Mouse (Mus musculus): ENCODE data around the gene Rreb1. TPM values are rescaled to one million over a fixed set of nuclear protein-coding genes. Genes with fewer than 3 reads are reported as not detected.

Gene Rreb1
- total RNA-seq, 2 experiments from 2014 or later: 36.2 to 48.7 TPM

DNA sequence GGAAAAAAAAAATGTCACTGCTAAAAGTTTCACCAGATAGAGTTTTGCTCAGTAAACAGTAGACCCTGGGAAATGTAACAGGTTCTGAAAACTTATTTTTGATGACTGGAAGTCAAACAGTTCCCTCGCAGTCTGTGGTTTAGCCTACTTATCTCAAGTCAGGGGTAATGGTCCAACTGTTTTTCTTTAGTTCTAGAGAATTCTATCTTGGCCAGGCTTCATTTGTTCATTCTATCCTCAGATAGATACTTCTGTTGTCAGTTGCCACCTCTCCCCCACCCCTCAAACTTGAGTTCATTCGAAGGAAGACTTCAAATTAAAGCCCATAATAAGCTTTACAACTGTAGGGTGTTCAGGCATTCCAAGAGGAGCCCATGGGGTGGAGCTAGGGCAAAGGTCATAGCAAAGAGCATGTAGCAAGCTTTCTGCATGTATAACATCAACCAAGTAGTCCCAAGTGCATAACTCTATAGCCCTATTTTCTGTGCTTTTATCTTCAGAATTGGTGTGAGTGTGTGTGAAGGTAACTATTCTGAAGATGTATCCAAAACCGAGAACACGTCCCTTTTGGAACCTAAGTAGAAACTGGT is 46.2 kb downstream of the Rreb1 start:
- TF ChIP-seq CTCF (IDR thresholded peaks at IDR 0.05): no peak

DNA sequence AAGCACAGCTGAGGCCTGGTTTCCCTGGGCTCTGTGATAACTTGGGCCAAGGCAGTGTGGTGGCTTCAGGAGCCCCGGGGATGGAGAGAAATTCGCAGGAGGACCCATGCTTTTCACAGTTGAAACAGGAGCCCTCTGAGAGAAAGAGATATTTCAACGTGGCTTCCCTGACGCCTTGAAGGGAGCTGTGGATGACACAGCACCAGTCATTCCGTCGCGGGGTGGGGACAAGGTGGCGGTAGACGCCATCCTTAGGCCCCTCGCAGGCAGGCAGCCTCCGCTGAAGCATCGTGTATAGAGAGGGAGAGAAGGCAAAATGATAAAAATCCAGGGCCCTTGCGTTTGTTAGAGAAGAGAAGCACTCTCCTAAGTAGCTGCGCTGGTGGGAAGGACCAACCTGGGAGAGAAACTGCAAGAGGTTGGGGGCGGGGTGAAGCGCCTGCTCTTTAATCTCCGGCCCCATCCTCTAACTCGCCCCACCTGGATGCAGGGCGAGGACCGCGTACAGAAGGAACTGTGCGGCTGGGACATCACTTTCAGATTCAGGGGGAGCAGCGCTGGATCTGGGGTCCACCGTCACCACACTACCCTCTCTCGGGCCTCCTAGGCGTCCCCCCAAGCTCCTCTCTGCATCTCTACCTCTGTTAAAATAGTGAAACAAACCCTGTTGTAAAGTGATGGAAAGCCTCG is 46.9 kb downstream of the Rreb1 start:
- intact Hi-C loops (cut with DNase I): loop anchor here (5.0 kb wide), 1 partner anchor 358 kb away; no protein-coding TSS in a partner anchor

More for the DNA sequence above, 46.2 kb downstream of the Rreb1 start:
- intact Hi-C loops (cut with DNase I): no loop called here
- H3K27ac ChIP-seq: no peak overlapping the region
- H3K4me3 ChIP-seq: no peak overlapping the region
- DNase-seq (ENCODE audit: extremely low spot score in 1 of 2, low spot score in 2 of 2): no peak

DNA sequence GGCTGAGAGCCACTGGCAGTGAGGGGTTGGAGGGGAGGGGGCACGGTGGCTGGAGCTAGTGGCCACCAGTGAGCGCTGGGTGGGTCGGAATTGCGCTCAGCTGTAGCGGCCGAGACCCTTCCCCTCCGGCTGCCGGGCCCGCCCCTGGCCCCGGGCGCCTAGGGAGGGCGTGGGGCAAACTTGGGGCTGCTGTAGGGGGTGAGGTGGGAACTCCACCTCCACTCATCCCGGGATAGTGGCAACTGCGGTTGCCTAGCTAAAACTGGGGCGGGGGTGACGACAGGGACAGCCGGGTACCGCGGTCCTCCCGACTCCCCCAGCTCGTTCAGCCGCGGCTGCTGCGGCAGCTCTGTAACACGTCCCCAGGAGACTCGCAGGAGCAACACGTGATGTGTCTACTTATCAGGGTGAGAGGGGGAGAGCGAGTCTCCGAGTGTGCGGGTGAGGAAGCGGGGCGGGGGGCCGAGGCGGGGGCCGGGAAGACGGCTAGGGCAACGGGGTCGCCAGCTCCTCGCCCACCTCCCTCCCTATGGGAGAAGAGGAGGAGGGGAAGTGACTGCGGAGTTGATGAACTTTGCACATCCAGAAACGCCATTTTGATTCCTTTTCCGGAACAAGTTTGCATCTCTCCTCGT is 47.6 kb downstream of the Rreb1 start:
- Histone ChIP-seq H3K27ac (peak overlapping the region; percentile 69), H3K4me3 (peak overlapping the region; percentile 76)
- peak; percentile 39 to 41 for DNase-seq (ENCODE audit: extremely low spot score in 1 of 2, low spot score in 2 of 2)
- intact Hi-C loops (cut with DNase I): loop anchor here (5.0 kb wide), 1 partner anchor 358 kb away; no protein-coding TSS in a partner anchor
- TF ChIP-seq CTCF (IDR thresholded peaks at IDR 0.05): no peak

More for the DNA sequence above, 46.9 kb downstream of the Rreb1 start:
- DNase-seq (ENCODE audit: extremely low spot score in 1 of 2, low spot score in 2 of 2): peak; percentile 18 to 20
- peak overlapping the region; percentile 69 for H3K27ac ChIP-seq
- TF ChIP-seq CTCF (IDR thresholded peaks at IDR 0.05): no peak
- peak overlapping the region; percentile 76 for H3K4me3 ChIP-seq

DNA sequence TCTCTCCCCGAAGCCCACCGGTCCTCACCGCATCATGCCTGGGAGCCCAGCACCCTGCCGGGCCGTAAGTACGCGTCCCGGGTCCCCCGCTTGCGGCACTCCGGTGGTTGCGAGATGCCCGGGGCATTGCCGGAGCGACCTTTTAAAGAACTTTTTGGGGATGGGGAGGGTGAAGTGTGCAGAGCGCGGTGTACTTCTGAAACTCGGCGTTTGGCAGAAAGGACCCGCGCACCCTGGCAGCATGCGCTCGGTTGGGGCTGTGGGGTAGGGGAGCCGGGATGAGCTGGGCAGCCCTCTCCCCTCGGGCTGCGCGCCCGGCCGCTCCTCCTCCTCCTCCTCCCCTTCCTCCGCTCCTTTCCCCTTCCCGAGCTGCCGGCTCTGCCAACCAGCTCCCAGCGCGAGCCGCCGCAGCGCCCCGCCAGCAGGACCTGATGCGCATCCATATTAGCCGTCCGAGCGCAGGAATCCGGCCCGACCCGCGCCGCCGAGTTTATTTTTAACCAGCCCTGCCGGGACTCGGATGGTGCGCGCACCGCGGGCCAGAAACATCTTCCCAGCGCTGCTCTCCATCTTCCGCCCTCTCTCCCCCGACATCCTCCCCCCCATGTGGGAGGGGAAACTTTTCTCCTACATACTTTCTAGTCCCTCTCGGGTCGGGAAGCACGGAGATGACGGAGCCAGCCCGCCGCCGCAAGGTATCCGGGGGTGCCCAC is 48.2 kb downstream of the Rreb1 start:
- DNase-seq (ENCODE audit: extremely low spot score in 1 of 2, low spot score in 2 of 2): peak; percentile 48 to 58
- peak overlapping the region; percentile 69 for H3K27ac ChIP-seq
- no peak for TF ChIP-seq CTCF (IDR thresholded peaks at IDR 0.05)
- peak overlapping the region; percentile 76 for H3K4me3 ChIP-seq
- intact Hi-C loops (cut with DNase I): loop anchor here (5.0 kb wide), 1 partner anchor 359 kb away; no protein-coding TSS in a partner anchor

DNA sequence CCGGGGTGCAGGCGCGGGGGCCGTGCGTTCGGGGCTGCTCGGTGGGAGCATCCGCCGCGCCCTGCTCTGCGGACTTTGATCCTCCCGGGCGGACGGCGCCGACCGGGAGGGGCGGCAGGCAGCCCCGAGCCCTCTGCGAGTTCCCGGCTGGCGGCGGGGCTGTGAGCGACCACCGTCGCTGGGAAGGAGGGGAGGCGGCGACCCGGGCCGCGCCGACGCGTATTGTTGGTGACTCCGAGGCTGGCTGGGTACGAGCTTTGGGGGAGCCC is 48.7 kb downstream of the Rreb1 start:
- DNase-seq (ENCODE audit: extremely low spot score in 1 of 2, low spot score in 2 of 2): no peak
- intact Hi-C loops (cut with DNase I): loop anchor here (5.0 kb wide), 1 partner anchor 360 kb away; no protein-coding TSS in a partner anchor
- peak overlapping the region; percentile 69 for H3K27ac ChIP-seq
- TF ChIP-seq CTCF (IDR thresholded peaks at IDR 0.05): no peak
- peak overlapping the region; percentile 76 for H3K4me3 ChIP-seq

DNA sequence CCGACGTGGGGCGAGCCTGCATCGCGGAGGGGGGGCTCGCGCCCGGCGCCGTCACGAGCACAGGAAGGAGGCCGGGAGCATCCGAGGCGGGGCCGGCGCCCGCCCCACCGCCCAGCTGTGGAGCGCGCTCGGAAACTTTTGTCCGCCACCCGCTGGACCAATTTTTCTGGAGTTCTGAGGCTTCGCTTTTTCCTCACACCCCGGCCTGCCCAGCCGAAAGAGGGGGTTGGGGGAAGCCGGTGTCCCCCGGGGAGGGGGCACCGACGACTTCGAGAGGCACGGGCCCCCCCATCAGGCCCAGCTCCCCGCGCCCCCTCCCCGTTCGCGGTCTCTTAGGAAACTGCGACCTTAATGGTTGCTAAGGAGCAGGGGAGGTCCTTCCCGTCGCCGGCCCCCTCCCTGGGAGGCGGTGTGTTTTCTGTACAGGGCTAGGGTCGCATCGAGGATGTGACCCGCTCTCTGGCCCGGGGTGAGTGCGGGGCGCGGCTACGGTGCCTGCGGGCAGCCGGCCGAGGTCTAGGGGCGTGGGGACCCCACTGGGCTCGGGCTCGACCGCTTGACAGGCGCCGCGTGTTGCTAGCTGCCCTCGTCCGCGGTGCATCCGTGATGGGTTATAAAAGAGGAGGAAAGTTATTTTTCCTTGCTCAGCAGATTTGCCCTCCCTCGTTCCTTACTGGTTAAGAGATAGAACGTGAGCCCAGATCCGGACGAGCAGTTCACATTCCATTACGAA is 49.2 kb downstream of the Rreb1 start:
- peak; percentile 10 for TF ChIP-seq CTCF (IDR thresholded peaks at IDR 0.05)
- DNase-seq (ENCODE audit: extremely low spot score in 1 of 2, low spot score in 2 of 2): peak; percentile 22 to 31
- Histone ChIP-seq H3K4me3 (peak overlapping the region; percentile 76), H3K27ac (peak overlapping the region; percentile 69)
- intact Hi-C loops (cut with DNase I): loop anchor here (5.0 kb wide), 1 partner anchor 360 kb away; no protein-coding TSS in a partner anchor

DNA sequence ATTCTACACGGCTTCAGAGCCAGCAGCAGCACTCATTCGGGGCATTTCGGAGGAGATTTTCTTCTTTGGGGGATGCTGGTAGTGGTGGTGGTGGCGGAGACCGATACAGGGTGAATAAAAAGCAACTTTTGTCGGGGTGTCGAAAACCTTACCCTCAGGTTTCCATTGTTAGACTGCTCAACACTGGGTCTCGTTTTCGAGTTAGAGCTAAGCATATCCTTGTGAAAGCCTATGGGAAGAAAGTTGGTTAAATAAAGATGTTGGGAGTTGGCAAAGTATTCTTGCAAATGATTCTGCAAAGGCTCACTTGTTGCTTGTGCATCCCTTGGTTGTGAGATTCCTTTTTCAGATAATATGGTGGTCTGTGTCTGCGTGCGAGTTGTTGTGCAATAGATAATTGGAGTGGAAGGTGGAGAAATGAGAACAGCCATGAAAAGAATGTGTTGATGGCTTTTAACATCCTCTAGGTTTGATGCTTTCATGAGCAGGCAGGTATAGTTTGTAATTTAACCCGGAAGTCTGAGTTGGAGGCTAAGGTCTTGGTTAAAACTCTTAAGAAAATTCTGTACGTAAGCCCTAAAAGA is 49.9 kb downstream of the Rreb1 start:
- H3K27ac ChIP-seq: no peak overlapping the region
- intact Hi-C loops (cut with DNase I): loop anchor here (5.0 kb wide), 1 partner anchor 361 kb away; no protein-coding TSS in a partner anchor
- peak overlapping the region; percentile 76 for H3K4me3 ChIP-seq
- no peak for TF ChIP-seq CTCF (IDR thresholded peaks at IDR 0.05)
- DNase-seq (ENCODE audit: extremely low spot score in 1 of 2, low spot score in 2 of 2): no peak

DNA sequence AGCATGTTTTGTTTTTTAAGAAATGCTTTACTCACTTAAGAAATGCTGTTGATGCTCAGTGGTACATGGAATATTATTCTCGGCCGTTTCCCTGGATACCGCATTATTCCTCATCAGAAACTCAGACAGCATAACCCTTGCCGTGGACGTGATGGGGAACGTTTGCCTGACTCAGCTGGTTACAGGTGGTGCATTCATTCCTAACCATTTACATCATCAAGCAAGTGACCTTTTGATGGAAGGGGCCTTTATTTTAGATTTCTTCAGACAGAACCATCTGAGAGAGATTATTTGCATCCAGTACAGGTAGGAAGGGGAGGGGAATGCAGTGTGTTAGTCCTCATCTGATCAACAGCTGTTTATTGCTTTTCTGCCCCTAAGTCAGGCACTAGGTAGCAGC is 50.7 kb downstream of the Rreb1 start:
- H3K27ac ChIP-seq: no peak overlapping the region

DNA sequence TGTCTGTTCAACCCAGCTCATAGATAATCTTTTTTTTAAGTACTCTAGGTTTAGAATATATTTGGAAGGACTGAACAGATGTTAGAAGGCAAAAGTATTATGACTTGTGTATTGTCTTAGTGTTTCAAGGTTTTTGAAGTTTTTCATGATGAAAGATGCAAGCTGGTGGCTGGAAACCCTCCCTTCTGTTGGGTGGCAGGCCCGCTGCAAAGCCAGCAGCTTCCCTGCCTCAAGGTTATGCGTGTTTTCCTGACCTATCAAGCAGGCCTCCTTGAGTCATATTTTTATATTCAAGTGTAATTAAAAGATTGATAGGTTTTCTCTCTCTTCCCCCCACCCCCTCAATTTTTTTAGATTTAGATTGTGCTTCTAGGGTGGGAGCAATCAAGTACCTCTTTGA is 52.1 kb downstream of the Rreb1 start:
- DNase-seq (ENCODE audit: extremely low spot score in 1 of 2, low spot score in 2 of 2): no peak
- Histone ChIP-seq H3K27ac (no peak overlapping the region), H3K4me3 (no peak overlapping the region)
- TF ChIP-seq CTCF (IDR thresholded peaks at IDR 0.05): no peak
- intact Hi-C loops (cut with DNase I): no loop called here

More for the DNA sequence above, 50.7 kb downstream of the Rreb1 start:
- H3K4me3 ChIP-seq: no peak overlapping the region
- DNase-seq (ENCODE audit: extremely low spot score in 1 of 2, low spot score in 2 of 2): no peak
- intact Hi-C loops (cut with DNase I): loop anchor here (5.0 kb wide), 1 partner anchor 362 kb away; no protein-coding TSS in a partner anchor
- no peak for TF ChIP-seq CTCF (IDR thresholded peaks at IDR 0.05)

DNA sequence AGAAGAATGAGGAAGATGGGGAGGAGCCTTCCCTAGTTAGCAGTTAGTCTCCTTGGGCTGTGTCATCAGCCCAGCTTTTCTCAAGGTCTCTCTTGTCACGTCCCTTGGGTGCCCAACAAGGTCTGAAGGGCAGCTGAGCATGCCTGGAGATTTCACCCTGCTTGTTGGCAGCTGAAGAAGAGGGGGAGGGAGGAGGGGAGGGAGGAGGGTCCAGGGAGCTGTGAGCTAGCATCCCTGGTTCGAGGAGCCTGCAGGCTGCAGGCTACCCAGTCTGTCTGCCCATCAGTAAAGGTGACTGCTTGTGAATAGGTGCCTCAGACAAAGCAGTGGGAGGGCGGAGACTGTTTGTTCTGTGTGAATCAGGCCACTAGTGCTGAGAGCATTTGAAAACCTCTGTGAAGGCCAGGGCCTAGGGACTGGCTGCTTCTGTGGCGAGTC is 52.7 kb downstream of the Rreb1 start:
- Histone ChIP-seq H3K4me3 (no peak overlapping the region), H3K27ac (no peak overlapping the region)
- no peak for DNase-seq (ENCODE audit: extremely low spot score in 1 of 2, low spot score in 2 of 2)
- TF ChIP-seq CTCF (IDR thresholded peaks at IDR 0.05): no peak
- intact Hi-C loops (cut with DNase I): no loop called here

DNA sequence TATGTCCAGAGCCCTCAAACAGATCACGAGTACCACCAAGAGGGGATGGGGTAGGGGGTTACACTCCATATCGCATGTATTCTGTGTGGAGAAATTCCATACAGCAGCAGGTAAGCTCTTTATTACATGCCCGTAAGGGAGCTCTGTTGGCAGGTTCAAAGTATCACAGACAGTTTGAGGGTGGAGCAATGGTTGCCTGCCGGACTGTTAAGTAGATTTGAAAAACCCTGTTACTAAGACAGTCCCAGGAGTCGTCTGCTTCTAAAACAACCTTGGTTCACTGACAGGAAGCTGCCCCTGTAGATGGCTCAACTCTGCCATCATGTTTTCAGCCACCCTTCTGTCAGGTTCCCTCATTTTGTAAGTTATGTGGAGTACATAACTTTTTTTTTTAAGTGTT is 54.3 kb downstream of the Rreb1 start:
- intact Hi-C loops (cut with DNase I): no loop called here
- no peak for DNase-seq (ENCODE audit: extremely low spot score in 1 of 2, low spot score in 2 of 2)
- TF ChIP-seq CTCF (IDR thresholded peaks at IDR 0.05): no peak
- H3K27ac ChIP-seq: no peak overlapping the region
- no peak overlapping the region for H3K4me3 ChIP-seq
